Mouse (Mus musculus) Patski (cell line): ENCODE measurements at regions not wholly inside any gene's neighbourhood (a gene's known extent, or its start where the extent isn't known, plus 50 kb on each side); places are given as distances from the start of the nearest gene placed in this dataset.
"Not testable (repeated sequence)": the region's sequence is repeated elsewhere in the genome, so short reads cannot be mapped to it uniquely, and the experiment has no call there.

ENCODE experiments used
- ATAC-seq: fragments of 100-300 bp; one replicate; pipeline ENCODE4 v1.8.0; 2021
- CTCF ChIA-PET: fragments of 350-600 bp; sonication (Branson Sonifier 250); formaldehyde crosslinking; loops from one replicate; lab custom pipeline; 2022; ENCODE audit warnings: inconsistent platforms; lab: Charles Lee
- POLR2A ChIA-PET: fragments of 350-600 bp; sonication (Branson Sonifier 250); formaldehyde crosslinking; loops from one replicate; lab custom pipeline; 2022; ENCODE audit warnings: antibody characterized with exemption, inconsistent platforms; lab: Charles Lee
- DNase-seq: peaks from one replicate; pipeline ENCODE4 v3.0.0-alpha.2; 2011; ENCODE audit warnings: low read depth, low spot score
- H3K27me3 ChIP-seq: fragments of 371-371 bp; one replicate; pipeline ENCODE4 v1.5.1; 2021
- CTCF ChIP-seq: fragments of 100-300 bp; IDR thresholded peaks from one replicate; pipeline ENCODE4 v1.5.1; 2021
- in situ Hi-C: fragments of 300-500 bp; cut with MboI; formaldehyde crosslinking; loops from 3 replicates; pipeline ENCODE4 v1.11.1; 2018; ENCODE audit warnings: low pct_unique_long_range_greater_than_20kb, mixed read lengths

- in situ Hi-C loops = no loop called here
- ChIA-PET POLR2A (no interaction called here), CTCF (interaction anchor here (1.0 kb wide), 1 partner anchor 24 kb away, joined by 3 read pairs; no protein-coding TSS in a partner anchor)
- TF ChIP-seq CTCF = no peak
- ATAC-seq (no peak), DNase-seq (no peak)
- H3K27me3 ChIP-seq = no peaks in the 10 kb centered on the region
Measured at GRCm38 (mm10) chr16:55504274-55504673, 206.5 kb upstream of the Zpld1 start.

GRCm38 (mm10) chr16:55503273-55503672 lies 205.5 kb upstream of the Zpld1 start:
- no peak for ATAC-seq
- CTCF ChIA-PET = interaction anchor here (1.3 kb wide), 1 partner anchor 27 kb away, joined by 3 read pairs; no protein-coding TSS in a partner anchor
- TF ChIP-seq CTCF = peak; percentile 36
- H3K27me3 ChIP-seq = no peaks in the 10 kb centered on the region
- POLR2A ChIA-PET = no interaction called here
- DNase-seq = no peak
- in situ Hi-C loops = no loop called here

GRCm38 (mm10) chr16:55499831-55500230 lies 202.0 kb upstream of the Zpld1 start:
- in situ Hi-C loops, ATAC-seq: not testable (repeated sequence)

GRCm38 (mm10) chr16:55495051-55495450 lies 197.3 kb upstream of the Zpld1 start:
- in situ Hi-C loops = no loop called here
- ChIA-PET POLR2A (interaction anchor here (1.3 kb wide), 1 partner anchor 326 kb away, joined by 3 read pairs; no protein-coding TSS in a partner anchor), CTCF (interaction anchor here (1.5 kb wide), 1 partner anchor 24 kb away, joined by 3 read pairs; no protein-coding TSS in a partner anchor)
- no peaks in the 10 kb centered on the region for H3K27me3 ChIP-seq
- TF ChIP-seq CTCF = no peak
- DNase-seq (no peak), ATAC-seq (peak; percentile 74)

More at GRCm38 (mm10) chr16:55499831-55500230, 202.0 kb upstream of the Zpld1 start:
- DNase-seq, POLR2A ChIA-PET, H3K27me3 ChIP-seq, CTCF ChIA-PET: not testable (repeated sequence)

- POLR2A ChIA-PET = interaction anchor here (0.7 to 1.3 kb wide), 2 partner anchors 271 to 327 kb away, joined by 3 read pairs; no protein-coding TSS in a partner anchor
- TF ChIP-seq CTCF = no peak
- CTCF ChIA-PET = interaction anchor here (0.8 to 1.5 kb wide), 2 partner anchors 24 to 25 kb away, joined by 3 to 5 read pairs; no protein-coding TSS in a partner anchor
- no peak for DNase-seq
- no peak for ATAC-seq
- H3K27me3 ChIP-seq = no peaks in the 10 kb centered on the region
- in situ Hi-C loops = no loop called here
Measured at GRCm38 (mm10) chr16:55494162-55494561, 196.4 kb upstream of the Zpld1 start.

GRCm38 (mm10) chr16:55492111-55492510 lies 194.3 kb upstream of the Zpld1 start:
- no peaks in the 10 kb centered on the region for H3K27me3 ChIP-seq
- in situ Hi-C loops = no loop called here
- DNase-seq = no peak
- ATAC-seq = no peak
- no peak for TF ChIP-seq CTCF
- ChIA-PET CTCF (no interaction called here), POLR2A (no interaction called here)

- no peak for DNase-seq
- no peaks in the 10 kb centered on the region for H3K27me3 ChIP-seq
- CTCF ChIA-PET = no interaction called here
- TF ChIP-seq CTCF = no peak
- in situ Hi-C loops = no loop called here
- POLR2A ChIA-PET = no interaction called here
- ATAC-seq = no peak
Measured at GRCm38 (mm10) chr16:55484391-55484790, 186.6 kb upstream of the Zpld1 start.

- TF ChIP-seq CTCF = no peak
- in situ Hi-C loops = no loop called here
- H3K27me3 ChIP-seq = no peaks in the 10 kb centered on the region
- ChIA-PET CTCF (interaction anchor here (0.6 to 2.7 kb wide), 13 partner anchors 13 to 382 kb away, joined by 3 to 22 read pairs (median 4); no protein-coding TSS in a partner anchor), POLR2A (no interaction called here)
- DNase-seq = no peak
- no peak for ATAC-seq
Measured at GRCm38 (mm10) chr16:55480745-55481144, 183.0 kb upstream of the Zpld1 start.

- ATAC-seq = peak; percentile 80
- no peak for DNase-seq
- no peaks in the 10 kb centered on the region for H3K27me3 ChIP-seq
- in situ Hi-C loops = no loop called here
- POLR2A ChIA-PET = no interaction called here
- CTCF ChIA-PET = interaction anchor here (0.6 to 2.7 kb wide), 13 partner anchors 12 to 382 kb away, joined by 3 to 22 read pairs (median 4); no protein-coding TSS in a partner anchor
- TF ChIP-seq CTCF = peak; percentile 64
Measured at GRCm38 (mm10) chr16:55480304-55480703, 182.5 kb upstream of the Zpld1 start.

- peak; percentile 72 for TF ChIP-seq CTCF
- in situ Hi-C loops = loop anchor here (5.0 kb wide), 1 partner anchor 386 kb away; no protein-coding TSS in a partner anchor
- ChIA-PET CTCF (interaction anchor here (0.7 to 3.1 kb wide), 18 partner anchors 8 to 1520 kb away, joined by 3 to 18 read pairs (median 4); no protein-coding TSS in a partner anchor), POLR2A (no interaction called here)
- H3K27me3 ChIP-seq = no peaks in the 10 kb centered on the region
- ATAC-seq = peak; percentile 81
- no peak for DNase-seq
Measured at GRCm38 (mm10) chr16:55476544-55477208, 178.9 kb upstream of the Zpld1 start.
